Mouse (Mus musculus) retina, postnatal 1 day (tissue): ENCODE data around the gene Zfp358.

Source experiments
- DNase-seq: peaks from one replicate; pipeline ENCODE4 v3.0.0-alpha.2; 2012

Zfp358 gene

GRCm38 (mm10) chr8:3500235-3501090 lies 7.5 kb downstream of the Zfp358 start, which contains the start of gene Mcoln1:
Gene Mcoln1 (plus strand): TSS chr8:3500457.
- DNase-seq, result peak; percentile 99

GRCm38 (mm10) chr8:3502217-3502616 lies 9.3 kb downstream of the Zfp358 start:
- no peak for DNase-seq

DNA sequence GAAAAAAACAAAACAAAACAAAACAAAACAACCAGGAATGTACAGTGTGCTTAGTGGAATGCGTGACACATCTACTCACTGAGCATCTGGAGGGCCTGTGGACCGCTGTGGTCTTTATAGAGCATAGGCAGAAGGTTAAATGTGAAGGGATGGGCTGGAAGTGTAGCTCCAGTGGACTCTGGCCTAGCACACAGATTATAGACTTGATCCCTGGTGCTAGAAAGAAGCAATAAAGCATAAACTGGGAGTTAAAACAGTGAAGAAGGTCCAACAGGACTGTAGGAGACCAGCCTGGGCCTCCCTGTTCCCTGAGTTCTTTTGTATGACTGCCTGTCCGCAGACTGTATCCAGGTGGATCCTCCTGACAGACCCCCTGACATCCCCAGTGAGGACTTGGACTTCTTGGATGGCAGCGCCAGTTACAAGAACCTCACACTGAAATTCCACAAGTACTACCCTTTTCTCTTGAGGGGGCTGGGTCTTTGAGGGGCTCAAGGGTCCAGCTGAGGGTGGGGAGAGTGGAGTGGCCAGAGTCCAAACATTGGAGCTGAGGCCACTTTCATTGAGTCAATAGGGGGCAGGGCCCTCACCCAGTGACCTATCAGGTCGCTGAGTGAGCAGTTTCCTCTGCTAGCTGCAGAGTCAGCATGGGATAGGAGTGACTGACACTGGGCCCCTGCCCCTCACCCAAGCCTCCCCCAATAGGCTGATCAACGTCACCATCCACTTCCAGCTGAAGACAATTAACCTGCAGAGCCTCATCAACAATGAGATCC lies 15.2 kb downstream of the Zfp358 start:
- DNase-seq, result no peak

DNA sequence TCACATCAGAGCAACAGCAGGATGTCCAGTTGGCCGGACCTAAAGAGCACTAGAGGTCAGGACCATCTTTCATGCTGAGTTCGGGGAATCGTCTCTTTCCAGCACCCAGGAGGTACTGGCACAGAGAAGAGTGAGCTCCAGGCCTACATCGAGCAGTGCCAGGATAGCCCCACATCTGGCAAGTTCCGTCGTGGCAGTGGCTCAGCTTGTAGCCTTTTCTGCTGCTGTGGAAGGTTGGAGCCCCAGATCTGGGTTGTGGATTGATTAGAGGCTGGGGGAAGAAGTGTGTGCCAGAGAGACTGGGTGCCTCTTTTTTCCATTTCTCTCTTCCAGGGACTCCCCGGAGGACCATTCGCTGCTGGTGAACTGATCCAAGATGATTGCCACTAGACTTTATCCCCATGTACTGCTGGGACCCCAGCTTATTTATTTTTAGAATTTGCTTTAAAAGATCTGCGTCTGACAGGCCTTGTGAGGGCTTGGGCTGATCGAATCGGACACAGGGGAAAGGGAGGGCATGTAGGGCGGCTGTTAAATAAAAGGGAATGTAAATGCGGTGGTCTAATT lies 21.8 kb downstream of the Zfp358 start:
- DNase-seq, result no peak

- DNase-seq, result peak; percentile 86
These were observed 22.3 kb downstream of the Zfp358 start, which contains the start of gene Pnpla6 for GRCm38 (mm10) chr8:3515260-3515671. Gene Pnpla6 (plus strand): TSS chr8:3515384.

- peak; percentile 64 for DNase-seq
These were observed 23.0 kb downstream of the Zfp358 start for GRCm38 (mm10) chr8:3515771-3516417.

GRCm38 (mm10) chr8:3516450-3517116 lies 23.6 kb downstream of the Zfp358 start:
- DNase-seq, result peak; percentile 95

DNA sequence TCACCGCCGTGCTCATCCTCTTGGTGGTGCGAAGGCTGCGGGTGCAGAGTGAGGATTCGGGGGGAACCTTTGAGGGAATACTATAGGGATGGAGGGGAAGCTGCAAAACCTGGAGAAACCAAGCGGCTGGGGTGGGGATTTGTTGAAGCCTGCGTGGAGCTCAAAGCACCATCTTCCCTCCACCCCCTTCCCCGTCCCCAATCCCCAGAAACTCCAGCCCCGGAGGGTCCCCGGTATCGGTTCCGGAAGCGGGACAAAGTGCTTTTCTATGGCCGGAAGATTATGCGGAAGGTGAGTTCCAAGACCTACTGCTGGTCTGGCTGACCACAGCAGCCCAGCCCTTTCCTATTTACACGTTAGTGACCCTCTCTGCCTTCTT lies 24.2 kb downstream of the Zfp358 start:
- DNase-seq, result no peak

DNA sequence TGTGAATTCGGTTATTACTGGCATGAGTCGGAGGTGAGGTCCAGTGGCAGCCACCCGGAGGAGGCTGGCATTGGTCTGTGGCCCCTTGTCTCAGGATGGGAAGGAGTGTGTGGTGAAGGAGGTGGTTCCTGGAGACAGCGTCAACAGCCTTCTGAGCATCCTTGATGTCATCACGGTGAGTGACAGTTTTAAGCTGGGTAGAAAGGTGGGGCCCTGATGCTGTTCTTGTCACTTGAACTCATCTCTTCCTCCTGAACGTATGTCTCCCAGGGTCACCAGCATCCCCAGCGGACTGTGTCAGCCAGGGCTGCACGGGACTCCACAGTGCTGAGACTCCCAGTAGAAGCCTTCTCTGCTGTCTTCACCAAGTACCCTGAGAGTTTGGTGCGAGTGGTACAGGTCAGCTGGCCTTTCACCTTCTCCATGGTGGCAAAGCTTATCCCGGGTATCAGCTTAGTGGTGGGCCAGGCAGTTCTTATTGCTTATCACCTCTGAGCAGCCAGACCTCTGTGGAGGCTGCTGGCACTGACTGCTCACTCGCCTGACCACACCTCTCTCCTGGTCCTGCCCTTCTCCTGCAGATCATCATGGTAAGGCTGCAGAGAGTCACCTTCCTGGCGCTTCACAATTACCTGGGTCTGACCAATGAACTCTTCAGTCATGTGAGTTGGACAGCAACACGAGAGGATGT lies 29.2 kb downstream of the Zfp358 start:
- DNase-seq, result no peak

GRCm38 (mm10) chr8:3530816-3531215 lies 37.9 kb downstream of the Zfp358 start:
- DNase-seq, result no peak

- no peak for DNase-seq
These were observed 39.0 kb downstream of the Zfp358 start for GRCm38 (mm10) chr8:3531936-3532335.

DNA sequence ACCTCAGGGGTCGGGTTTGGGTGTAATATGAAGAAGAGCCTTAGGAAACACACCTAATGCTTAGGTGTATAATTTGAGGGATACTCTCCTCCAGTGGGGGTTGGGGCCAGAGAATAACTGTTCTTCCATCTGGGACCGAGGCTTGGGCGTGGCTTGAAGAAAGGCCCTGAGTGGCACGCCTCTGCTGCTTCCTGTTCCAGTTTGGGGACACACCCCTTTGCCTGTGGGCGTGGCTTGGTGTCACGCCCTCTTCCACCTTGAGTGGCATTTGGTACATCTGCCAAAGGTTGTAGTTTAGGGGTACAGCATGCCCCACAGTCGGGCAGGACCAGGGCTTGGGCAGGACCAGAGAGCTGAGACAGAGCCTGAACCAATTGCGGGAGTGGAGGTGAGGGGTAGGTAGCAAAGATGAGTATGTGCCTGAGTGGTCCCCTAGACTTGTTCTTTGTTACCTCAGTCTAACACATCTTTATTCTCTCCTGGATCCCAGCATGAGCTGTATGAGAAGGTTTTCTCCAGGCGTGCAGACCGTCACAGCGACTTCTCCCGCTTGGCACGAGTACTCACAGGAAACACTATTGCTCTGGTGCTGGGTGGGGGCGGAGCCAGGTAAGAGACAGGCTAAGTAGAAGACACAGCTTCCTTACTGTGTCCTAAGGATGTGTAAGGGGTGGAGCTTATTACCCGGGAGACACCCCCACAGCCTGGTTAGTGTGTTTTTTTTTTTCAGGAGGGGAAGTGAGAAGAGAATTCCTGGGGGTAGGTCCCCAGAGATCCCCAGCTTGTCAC lies 43.3 kb downstream of the Zfp358 start:
- DNase-seq, result no peak

DNA sequence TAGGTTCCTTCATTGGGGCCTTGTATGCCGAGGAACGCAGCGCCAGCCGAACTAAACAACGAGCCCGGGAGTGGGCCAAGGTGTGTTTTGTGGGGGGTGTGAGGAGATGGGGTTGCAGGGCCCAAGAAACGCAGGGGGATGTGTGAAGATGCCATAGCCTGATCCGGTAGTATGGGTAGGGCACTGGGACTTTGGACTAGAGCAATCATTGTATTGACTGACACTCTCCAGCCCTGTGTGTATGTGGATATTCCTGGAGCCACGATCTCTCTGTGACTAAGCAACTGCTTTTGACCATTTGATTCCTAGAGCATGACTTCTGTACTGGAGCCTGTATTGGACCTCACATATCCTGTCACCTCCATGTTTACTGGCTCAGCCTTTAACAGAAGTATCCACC lies 44.0 kb downstream of the Zfp358 start:
- DNase-seq, result no peak

DNA sequence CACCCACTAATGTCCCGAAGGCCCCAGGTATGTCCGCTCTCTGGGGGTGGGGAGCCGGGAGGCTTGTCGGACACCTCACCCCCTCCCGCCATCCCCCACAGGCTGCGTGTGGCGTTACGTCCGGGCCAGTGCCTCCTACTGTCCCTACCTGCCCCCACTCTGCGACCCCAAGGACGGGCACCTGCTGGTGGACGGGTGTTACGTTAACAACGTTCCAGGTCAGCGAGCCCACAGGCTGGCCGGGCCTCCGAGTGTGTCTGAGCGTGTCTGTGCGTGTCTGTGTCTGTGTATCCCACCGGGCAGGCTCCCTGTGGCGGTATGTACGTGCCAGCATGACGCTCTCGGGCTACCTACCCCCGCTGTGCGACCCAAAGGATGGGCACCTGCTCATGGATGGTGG lies 44.7 kb downstream of the Zfp358 start:
- no peak for DNase-seq

GRCm38 (mm10) chr8:3539146-3539545 lies 46.2 kb downstream of the Zfp358 start:
- no peak for DNase-seq

GRCm38 (mm10) chr8:3540076-3540475 lies 47.1 kb downstream of the Zfp358 start:
- DNase-seq, result no peak

GRCm38 (mm10) chr8:3546511-3546910 lies 53.6 kb downstream of the Zfp358 start:
- no peak for DNase-seq
